Mouse (Mus musculus) ES-E14 (cell line): ENCODE measurements around the gene Txndc2. TPM values are rescaled to one million over a fixed set of nuclear protein-coding genes. Genes with fewer than 3 reads are reported as not detected.

Source experiments
- DNase-seq: peaks from one replicate; pipeline ENCODE4 v3.0.0-alpha.2; 2013; ENCODE audit warnings: low read depth, low spot score
- H3K27ac ChIP-seq: 2 replicates; pipeline ENCODE4 v1.5.1; 2012; ENCODE audit warnings: low read depth, mild to moderate bottlenecking, low read length, moderate library complexity, mixed read lengths; ENCODE audit not compliant: poor library complexity, insufficient read depth, severe bottlenecking
- H3K36me3 ChIP-seq: 2 replicates; pipeline ENCODE4 v1.6.1; 2012; ENCODE audit warnings: mild to moderate bottlenecking, low read length, moderate library complexity, mixed read lengths; ENCODE audit not compliant: control insufficient read depth, poor library complexity, insufficient read depth, severe bottlenecking
- H3K4me1 ChIP-seq, 2 experiments: fragments of 150-350 bp in 1 of 2; sonication (generic) in 1 of 2; 2 replicates each; pipeline ENCODE4 v1.6.1; 2012; ENCODE audit warnings: low read length in 2 of 2, mild to moderate bottlenecking in 1 of 2, mixed read lengths in 1 of 2; ENCODE audit not compliant: control insufficient read depth in 2 of 2, insufficient read depth in 2 of 2, poor library complexity in 1 of 2
- H3K4me3 ChIP-seq, 2 experiments: fragments of 150-350 bp in 1 of 2; sonication (generic) in 1 of 2; 2 replicates each; pipeline ENCODE4 v1.5.1; 2012; ENCODE audit warnings: low read length in 2 of 2, low read depth in 1 of 2, mild to moderate bottlenecking in 1 of 2, mixed read lengths in 1 of 2; ENCODE audit not compliant: insufficient read depth in 1 of 2, poor library complexity in 1 of 2, severe bottlenecking in 1 of 2
- H3K9ac ChIP-seq: 2 replicates; pipeline ENCODE4 v1.6.1; 2012; ENCODE audit warnings: low read depth, mild to moderate bottlenecking, low read length, mixed read lengths; ENCODE audit not compliant: poor library complexity, insufficient read depth, severe bottlenecking
- H3K9me3 ChIP-seq: fragments of 150-350 bp; sonication (generic); 2 replicates; pipeline ENCODE4 v1.6.1; 2012; ENCODE audit warnings: low read depth, mild to moderate bottlenecking, low read length; ENCODE audit not compliant: control insufficient read depth, insufficient read depth
- CHD2 ChIP-seq: IDR thresholded peaks from 2 replicates; pipeline ENCODE4 v1.6.1; 2014; ENCODE audit warnings: mild to moderate bottlenecking, low read depth, low read length, inconsistent platforms
- HCFC1 ChIP-seq: IDR thresholded peaks from 2 replicates; pipeline ENCODE4 v1.6.1; 2012; ENCODE audit warnings: low read length, inconsistent platforms, borderline replicate concordance; ENCODE audit not compliant: insufficient read depth
- MAFK ChIP-seq: IDR thresholded peaks from 2 replicates; pipeline ENCODE4 v1.6.1; 2014; ENCODE audit warnings: mild to moderate bottlenecking, low read depth, low read length, inconsistent platforms; ENCODE audit not compliant: insufficient read depth
- ZC3H11A ChIP-seq: IDR thresholded peaks from 2 replicates; pipeline ENCODE4 v1.6.1; 2012; ENCODE audit warnings: low read depth, mild to moderate bottlenecking, inconsistent platforms, low read length, borderline replicate concordance
- ZNF384 ChIP-seq: IDR thresholded peaks from 2 replicates; pipeline ENCODE4 v1.6.1; 2012; ENCODE audit warnings: low read depth, low read length, inconsistent platforms
- in situ Hi-C, 2 experiments: fragments of 600-800 bp; cut with MboI; formaldehyde crosslinking; loops; one replicate each; pipeline ENCODE4 v1.15.1; 2025; ENCODE audit warnings: low sequenced_read_pairs in 2 of 2, inconsistent platforms in 1 of 2; ENCODE audit not compliant: unreplicated experiment in 2 of 2
- total RNA-seq: library from RNA; depleted of rRNA; stranded (reverse); fragments of 300-350 nt; gene quantifications from 2 replicates; pipeline ENCODE4 v1.2.3, GENCODE M21; 2012

Txndc2 gene
- total RNA-seq, 1 experiment = 0.13 TPM

DNA sequence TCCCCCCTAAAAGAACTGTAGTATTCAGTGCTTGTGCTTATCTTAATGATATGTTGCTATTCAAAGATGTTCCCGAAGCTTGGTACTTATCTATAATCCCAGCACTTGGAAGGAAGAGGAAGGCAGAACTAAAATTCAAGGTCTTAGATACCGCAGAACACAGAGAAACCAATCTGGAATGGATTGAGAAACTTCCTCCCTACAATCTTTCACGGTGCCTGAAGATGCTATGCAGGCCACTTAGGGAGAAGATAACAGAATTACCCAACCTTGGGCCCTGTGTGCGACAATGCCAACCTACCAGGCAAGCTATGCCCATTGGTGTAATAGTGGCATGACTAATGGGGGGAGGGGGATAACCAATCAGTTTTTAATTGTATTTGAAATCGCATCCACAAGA is 33.2 kb downstream of the Txndc2 start:
- Histone ChIP-seq H3K36me3 (peaks cover 4% of the 10 kb centered on the region), H3K9me3 (no peaks in the 10 kb centered on the region), H3K4me3 (no peak overlapping the region), H3K27ac (no peak overlapping the region), H3K9ac (no peak overlapping the region), H3K4me1 (peaks cover 13 to 14% of the 10 kb centered on the region in 2 experiments)
- TF ChIP-seq CHD2 (no peak), MAFK (no peak), ZC3H11A (no peak), ZNF384 (no peak), HCFC1 (no peak)
- in situ Hi-C loops = no loop called here
- no peak for DNase-seq

DNA sequence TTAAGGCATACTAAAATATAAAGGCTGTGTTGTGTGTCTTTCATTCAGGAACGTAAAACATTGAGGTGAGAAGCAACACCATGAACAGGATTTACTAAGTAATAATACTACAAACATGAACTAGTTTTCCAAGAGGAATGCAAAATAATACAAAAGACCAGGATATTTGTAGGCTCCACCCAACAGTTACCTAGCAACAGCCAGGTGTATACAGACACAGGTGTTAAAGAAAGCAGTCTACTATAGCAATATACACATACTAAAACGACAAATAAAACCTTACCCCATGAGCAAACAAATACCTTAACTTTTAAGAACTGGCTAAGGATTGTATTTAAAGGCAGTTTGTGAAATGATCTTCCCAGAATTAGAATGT is 33.7 kb downstream of the Txndc2 start:
- in situ Hi-C loops = no loop called here
- H3K4me1 ChIP-seq = peaks cover 13 to 14% of the 10 kb centered on the region in 2 experiments
- TF ChIP-seq CHD2 = no peak
- TF ChIP-seq MAFK = no peak
- no peak for TF ChIP-seq ZC3H11A
- DNase-seq = no peak
- H3K4me3 ChIP-seq = no peak overlapping the region
- peaks cover 4% of the 10 kb centered on the region for H3K36me3 ChIP-seq
- no peaks in the 10 kb centered on the region for H3K9me3 ChIP-seq
- H3K9ac ChIP-seq = no peak overlapping the region
- H3K27ac ChIP-seq = no peak overlapping the region

DNA sequence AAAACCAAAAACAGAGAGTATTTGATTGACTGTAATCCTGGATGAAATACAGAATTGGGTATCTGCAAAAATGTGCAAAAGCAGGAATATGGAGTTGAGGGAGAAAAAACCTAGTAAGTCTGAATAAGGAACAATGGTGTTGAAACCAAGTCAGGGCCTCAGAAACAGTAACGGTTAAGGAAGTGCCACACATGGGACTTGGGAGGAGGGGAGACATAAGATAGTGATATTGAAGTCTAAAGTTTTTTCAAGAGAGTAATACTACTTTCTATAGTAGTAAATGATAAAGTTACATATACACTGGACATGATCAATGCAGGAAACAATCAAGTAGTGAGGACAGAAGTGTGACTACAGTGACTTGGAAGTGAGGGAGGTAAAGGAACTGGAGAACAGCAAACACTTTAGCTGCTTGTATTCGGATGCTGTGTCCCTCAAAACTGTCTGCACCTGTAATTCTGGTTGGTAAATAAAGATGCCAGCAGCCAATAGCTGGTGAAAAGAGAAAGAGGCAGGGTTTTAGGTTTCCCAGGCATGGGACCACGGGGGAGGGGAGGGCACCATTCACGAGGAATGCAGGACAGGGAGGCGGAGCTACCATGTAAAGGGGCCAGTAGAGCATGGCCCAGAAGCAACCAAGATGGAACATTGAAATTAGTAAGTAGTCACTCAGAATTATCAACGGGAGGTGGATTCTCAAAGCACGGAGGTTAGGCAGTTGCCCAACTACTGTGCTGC is 34.2 kb downstream of the Txndc2 start:
- Histone ChIP-seq H3K4me3 (no peak overlapping the region; a peak in 1 of 4 replicates), H3K9ac (no peak overlapping the region), H3K9me3 (no peaks in the 10 kb centered on the region), H3K36me3 (peaks cover 4% of the 10 kb centered on the region), H3K27ac (no peak overlapping the region), H3K4me1 (peaks cover 13 to 14% of the 10 kb centered on the region in 2 experiments)
- no peak for DNase-seq
- TF ChIP-seq MAFK (no peak), ZNF384 (no peak), CHD2 (no peak), ZC3H11A (no peak), HCFC1 (no peak)
- in situ Hi-C loops = no loop called here

DNA sequence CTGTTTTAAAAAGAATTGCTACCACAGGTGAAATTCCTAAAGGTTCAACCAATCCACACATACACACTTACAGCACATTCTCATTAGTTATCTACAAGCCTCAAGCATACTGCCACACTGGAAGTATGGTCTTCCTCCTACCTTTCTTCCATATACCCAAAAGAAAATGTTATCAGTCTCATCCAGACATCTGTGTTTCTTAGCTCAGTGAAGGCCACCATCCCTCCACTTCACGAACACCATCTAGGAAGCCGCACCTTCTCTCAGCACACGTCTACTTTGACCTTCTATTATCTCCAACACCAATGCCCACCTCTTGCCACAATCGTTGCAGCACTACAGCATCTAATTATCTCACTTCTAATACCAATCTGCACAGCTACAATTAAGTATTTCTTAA is 36.0 kb downstream of the Txndc2 start:
- H3K4me1 ChIP-seq = peaks cover 12 to 13% of the 10 kb centered on the region in 2 experiments
- H3K4me3 ChIP-seq = no peak overlapping the region
- in situ Hi-C loops = no loop called here
- H3K27ac ChIP-seq = no peak overlapping the region
- peaks cover 4% of the 10 kb centered on the region for H3K36me3 ChIP-seq
- TF ChIP-seq ZNF384 = no peak
- no peak for TF ChIP-seq MAFK
- TF ChIP-seq CHD2 = no peak
- TF ChIP-seq ZC3H11A = no peak
- TF ChIP-seq HCFC1 = no peak
- H3K9ac ChIP-seq = no peak overlapping the region
- H3K9me3 ChIP-seq = no peaks in the 10 kb centered on the region
- DNase-seq = no peak
